Mouse (Mus musculus) midbrain, embryonic 11.5 days (tissue): ENCODE measurements around the gene AB124611. TPM values are rescaled to one million over a fixed set of nuclear protein-coding genes. Genes with fewer than 3 reads are reported as not detected.
"Not testable (repeated sequence)": the region's sequence is repeated elsewhere in the genome, so short reads cannot be mapped to it uniquely, and the experiment has no call there.

Source experiments
- ATAC-seq: fragments of 200-750 bp; cut with Nextera tagmentation; 2 replicates; pipeline ENCODE4 v1.8.0; 2017; ENCODE audit warnings: moderate TSS enrichment, moderate library complexity; ENCODE audit not compliant: low FRiP score
- DNase-seq: peaks from one replicate; pipeline ENCODE4 v3.0.0; 2015; ENCODE audit warnings: low spot score; ENCODE audit errors: missing footprints
- H3K27ac ChIP-seq: fragments of 300-500 bp; sonication (generic); 2 replicates; pipeline ENCODE4 v1.5.1; 2014; ENCODE audit warnings: low read depth, low read length
- H3K27me3 ChIP-seq: fragments of 300-500 bp; sonication (generic); 2 replicates; pipeline ENCODE4 v1.6.1; 2014; ENCODE audit warnings: mild to moderate bottlenecking, low read length, moderate library complexity, mixed read lengths; ENCODE audit not compliant: control insufficient read depth, insufficient read depth
- H3K36me3 ChIP-seq: fragments of 300-500 bp; sonication (generic); 2 replicates; pipeline ENCODE4 v1.6.1; 2014; ENCODE audit warnings: mild to moderate bottlenecking, low read length, moderate library complexity, mixed read lengths; ENCODE audit not compliant: control insufficient read depth, insufficient read depth
- H3K4me1 ChIP-seq: fragments of 300-500 bp; sonication (generic); 2 replicates; pipeline ENCODE4 v1.6.1; 2014; ENCODE audit warnings: low read length; ENCODE audit not compliant: control insufficient read depth, insufficient read depth
- H3K4me2 ChIP-seq: fragments of 300-500 bp; sonication (generic); 2 replicates; pipeline ENCODE4 v1.6.1; 2014; ENCODE audit warnings: mild to moderate bottlenecking, moderate library complexity
- H3K4me3 ChIP-seq: fragments of 300-500 bp; sonication (generic); 2 replicates; pipeline ENCODE4 v1.5.1; 2014; ENCODE audit warnings: low read depth, low read length
- H3K9ac ChIP-seq: fragments of 300-500 bp; sonication (generic); 2 replicates; pipeline ENCODE4 v1.6.1; 2014; ENCODE audit warnings: low read length
- H3K9me3 ChIP-seq: fragments of 300-500 bp; sonication (generic); 2 replicates; pipeline ENCODE4 v1.6.1; 2016; ENCODE audit warnings: low read length; ENCODE audit not compliant: control insufficient read depth
- WGBS: fragments of 180-500 bp; shearing (Covaris S2); extraction: QIAGEN DNeasy Blood & Tissue Kit; methylation state at CpG from one replicate; pipeline ENCODE4 v1.1.7; 2014; 5-methylcytosine and 5-hydroxymethylcytosine counted together
- polyA plus RNA-seq: library from polyadenylated mRNA; unstranded; fragments of >200 nt; fragmentation: Nextera tagmentation; extraction: Ambion mirVana; gene quantifications from 2 replicates; pipeline ENCODE4 v1.2.1, GENCODE M21; 2014

The AB124611 gene
- polyA plus RNA-seq, 1 experiment from 2014 or later = 2.9 TPM

DNA sequence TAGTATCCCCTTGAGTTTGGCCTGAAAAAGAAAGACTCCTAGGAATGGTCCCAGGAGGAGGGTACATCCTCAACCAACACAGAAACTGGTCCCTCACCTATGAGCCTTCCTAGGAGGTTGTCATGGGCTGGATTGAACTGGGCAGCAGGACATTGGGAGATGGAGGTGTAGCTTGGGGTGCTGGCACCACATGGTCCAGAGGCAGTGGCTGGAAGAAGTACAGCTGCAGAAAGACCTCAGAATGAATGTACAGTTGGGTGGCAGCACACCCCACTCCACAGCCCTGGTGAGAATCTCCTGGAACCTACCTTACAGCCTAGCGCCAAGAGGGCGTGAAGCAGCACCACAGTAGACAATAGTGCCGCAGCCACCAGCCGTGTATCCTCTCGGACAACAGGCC lies 63.6 kb downstream of the AB124611 start:
- no peak overlapping the region for H3K9ac ChIP-seq
- 93% methylated on average over 5 of the region's 5 CpGs for WGBS
- no peak for ATAC-seq
- no peaks in the 10 kb centered on the region for H3K27me3 ChIP-seq
- no peak overlapping the region for H3K4me3 ChIP-seq
- H3K27ac ChIP-seq = no peak overlapping the region
- DNase-seq = no peak
- peaks cover 12% of the 10 kb centered on the region for H3K4me1 ChIP-seq
- no peaks in the 10 kb centered on the region for H3K9me3 ChIP-seq
- peaks cover 34% of the 10 kb centered on the region for H3K36me3 ChIP-seq
- H3K4me2 ChIP-seq = no peak overlapping the region

DNA sequence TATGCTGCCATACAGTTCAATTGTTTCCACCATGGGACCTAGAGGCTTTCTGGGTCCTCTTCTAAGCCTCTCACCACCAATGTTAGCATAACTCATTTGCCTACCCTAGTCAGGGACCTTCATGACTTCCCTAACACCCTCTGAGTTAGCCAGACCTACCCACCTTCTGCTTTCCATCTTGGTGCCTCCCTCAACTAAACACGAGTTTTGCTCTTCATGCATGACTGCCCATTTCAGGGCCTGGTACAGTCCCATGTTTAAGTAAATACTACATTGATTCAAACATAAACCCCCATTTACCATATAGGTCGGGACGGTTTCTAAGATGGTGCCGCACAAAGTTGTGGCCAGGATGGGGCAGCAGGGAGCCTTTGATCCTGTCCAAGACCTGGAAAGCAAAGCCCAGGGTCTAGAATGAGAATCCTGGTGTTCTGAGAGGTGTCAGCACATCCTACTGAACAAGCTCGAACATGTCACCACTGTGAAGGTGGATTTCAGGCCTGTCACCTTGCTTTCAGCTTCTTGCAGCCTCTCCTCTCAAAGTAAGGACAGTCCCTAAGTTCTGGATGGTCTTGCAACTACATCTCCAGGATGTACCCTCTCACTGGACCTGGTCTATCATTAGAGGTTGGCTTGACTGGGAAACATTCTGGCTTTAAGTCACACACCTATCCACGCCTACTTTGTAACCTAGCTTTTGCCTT lies 65.3 kb downstream of the AB124611 start:
- H3K4me1 ChIP-seq = peaks cover 12% of the 10 kb centered on the region
- H3K9ac ChIP-seq = no peak overlapping the region
- DNase-seq = no peak
- ATAC-seq = no peak
- WGBS = 86% methylated on average over 6 of the region's 6 CpGs
- H3K4me3 ChIP-seq = no peak overlapping the region
- no peaks in the 10 kb centered on the region for H3K27me3 ChIP-seq
- H3K36me3 ChIP-seq = peaks cover 23% of the 10 kb centered on the region
- no peaks in the 10 kb centered on the region for H3K9me3 ChIP-seq
- no peak overlapping the region for H3K4me2 ChIP-seq
- H3K27ac ChIP-seq = no peak overlapping the region

DNA sequence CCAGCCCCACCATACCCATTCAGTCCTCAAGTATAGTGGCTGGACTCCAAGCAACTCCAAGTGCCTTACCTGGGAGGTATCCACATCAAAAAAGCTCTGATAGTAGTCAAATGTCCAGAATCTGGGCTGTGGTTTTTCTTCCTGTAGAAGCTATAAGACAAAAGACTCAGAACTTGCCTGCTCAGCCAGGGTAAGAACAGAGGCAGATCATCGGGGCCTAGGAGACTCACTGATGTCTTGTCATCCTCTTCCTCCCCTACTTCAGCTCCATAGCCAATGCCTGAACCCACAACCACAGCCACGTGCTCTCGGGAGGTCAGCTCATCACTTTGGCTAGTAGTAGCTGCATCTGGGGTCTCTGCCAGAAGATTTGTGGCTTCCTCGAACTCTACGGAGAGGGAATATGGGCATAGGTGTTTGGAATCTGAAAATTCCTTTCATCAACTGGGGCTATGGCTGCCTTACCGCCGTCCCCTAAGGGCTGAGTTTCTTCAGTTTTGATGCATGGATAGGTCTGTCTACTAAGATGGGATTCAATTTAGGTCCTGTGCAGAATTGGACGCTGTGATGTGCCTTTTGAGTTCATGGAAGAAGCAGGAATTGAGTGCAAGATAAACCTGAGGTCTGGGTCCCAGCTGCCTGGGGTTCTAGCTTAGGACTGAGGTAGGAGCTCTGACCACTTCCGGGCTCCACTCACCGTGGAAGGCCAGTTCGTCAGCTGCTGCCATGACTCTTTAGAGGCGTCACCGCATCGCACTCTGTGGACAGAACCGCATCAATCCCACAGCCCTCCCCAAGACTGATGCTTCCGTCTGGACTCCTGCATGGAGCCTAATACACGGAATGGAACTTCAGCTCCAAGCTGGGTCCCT lies 66.1 kb downstream of the AB124611 start:
- 21% methylated on average over 17 of the region's 17 CpGs for WGBS
- DNase-seq = no peak
- ATAC-seq = no peak; the same call in 1 of the 2 replicates
- Histone ChIP-seq H3K9ac (peak overlapping the region; percentile 72), H3K36me3 (peaks cover 15% of the 10 kb centered on the region), H3K4me1 (peaks cover 12% of the 10 kb centered on the region), H3K4me3 (peak overlapping the region; percentile 80), H3K27me3 (no peaks in the 10 kb centered on the region), H3K4me2 (peak overlapping the region; percentile 97), H3K27ac (0 out of 2 replicates have a peak overlapping the region, but pooled peaks have one; percentile 36), H3K9me3 (no peaks in the 10 kb centered on the region)

DNA sequence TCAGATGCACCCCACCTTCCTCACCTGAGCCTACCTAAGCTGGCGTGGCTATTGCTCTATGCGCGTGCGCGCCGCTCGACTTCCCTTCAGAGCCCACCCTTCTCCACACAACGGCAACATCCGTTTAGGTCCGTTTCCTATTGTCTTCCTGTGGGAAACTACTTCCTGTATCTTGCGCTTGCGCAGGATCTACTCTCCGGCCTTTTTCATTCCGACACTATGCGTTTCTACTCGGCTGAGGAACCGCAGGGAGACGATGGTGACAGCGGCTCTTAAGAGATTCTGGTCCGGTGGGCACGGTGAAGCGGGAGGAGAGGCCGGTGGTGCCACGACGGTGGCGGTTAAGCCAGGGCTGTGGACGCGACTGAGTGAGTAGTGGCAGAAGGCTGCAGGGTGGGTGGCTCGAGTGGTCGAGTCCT lies 66.7 kb downstream of the AB124611 start, which contains the start of the genes Timm29 and Yipf2:
Gene Timm29, plus strand, starts transcription at position 20 of the 419 bp plus-strand sequence.
Gene Yipf2, minus strand, starts transcription at position 126 of the 419 bp plus-strand sequence.
- Histone ChIP-seq H3K4me3 (peak within 1 kb of the TSS; percentile 80), H3K36me3 (peaks cover 14% of the 10 kb centered on the region), H3K9ac (peak within 1 kb of the TSS; percentile 88), H3K27ac (peak within 1 kb of the TSS; percentile 65), H3K9me3 (no peaks in the 10 kb centered on the region), H3K4me2 (peak within 1 kb of the TSS; percentile 97), H3K4me1 (peaks cover 12% of the 10 kb centered on the region), H3K27me3 (no peaks in the 10 kb centered on the region)
- under 1% methylated on average over 30 of the region's 30 CpGs for WGBS
- DNase-seq = peak; percentile 99
- ATAC-seq = peak; percentile 92

- DNase-seq = peak; percentile 87
These were observed 67.2 kb downstream of the AB124611 start for GRCm38 (mm10) chr9:21593122-21593721.

GRCm38 (mm10) chr9:21594350-21594749 lies 68.4 kb downstream of the AB124611 start:
- H3K36me3 ChIP-seq, H3K27me3 ChIP-seq, H3K9me3 ChIP-seq, DNase-seq, ATAC-seq, H3K27ac ChIP-seq, H3K9ac ChIP-seq, H3K4me3 ChIP-seq: not testable (repeated sequence)
- WGBS = 92% methylated on average over 8 of the region's 8 CpGs
- H3K4me2 ChIP-seq = peak overlapping the region; percentile 97
- H3K4me1 ChIP-seq = peaks cover 12% of the 10 kb centered on the region

More at GRCm38 (mm10) chr9:21593122-21593721, 67.2 kb downstream of the AB124611 start:
- Histone ChIP-seq H3K9me3 (no peaks in the 10 kb centered on the region), H3K4me2 (peak overlapping the region; percentile 97), H3K27ac (peak overlapping the region; percentile 65), H3K4me3 (peak overlapping the region; percentile 80), H3K9ac (peak overlapping the region; percentile 88), H3K4me1 (peaks cover 12% of the 10 kb centered on the region), H3K36me3 (peaks cover 9% of the 10 kb centered on the region; the same call in 1 of the 2 replicates), H3K27me3 (no peaks in the 10 kb centered on the region)
- no peak; the same call in 1 of the 2 replicates for ATAC-seq
- 2% methylated on average over 47 of the region's 69 CpGs for WGBS

DNA sequence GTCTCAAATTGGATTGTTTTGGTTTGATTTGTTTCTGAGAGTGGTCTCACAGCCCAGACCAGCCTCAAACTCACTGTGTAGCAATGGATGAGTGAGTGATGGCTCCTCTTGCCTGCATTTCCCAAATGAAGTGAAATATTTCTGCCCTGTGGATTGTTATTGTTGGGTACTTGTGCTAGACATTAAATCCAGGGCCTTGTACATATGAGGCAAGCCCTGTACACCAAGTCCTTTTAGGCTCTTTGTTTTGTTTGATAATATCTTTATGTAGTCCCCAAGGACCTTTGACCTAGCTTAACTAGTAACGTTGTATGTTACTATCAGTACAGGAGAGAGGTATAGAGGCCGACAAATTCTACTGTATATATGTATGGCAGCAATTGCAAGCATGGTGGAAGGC lies 68.9 kb downstream of the AB124611 start:
- Histone ChIP-seq H3K4me3 (no peak overlapping the region), H3K9ac (no peak overlapping the region)
- 89% methylated on average over 2 of the region's 2 CpGs for WGBS

More for the DNA sequence above, 68.9 kb downstream of the AB124611 start:
- Histone ChIP-seq H3K27me3 (no peaks in the 10 kb centered on the region), H3K27ac (no peak overlapping the region), H3K36me3 (no peaks in the 10 kb centered on the region; the same call in 1 of the 2 replicates), H3K9me3 (no peaks in the 10 kb centered on the region), H3K4me1 (peaks cover 12% of the 10 kb centered on the region), H3K4me2 (no peak overlapping the region)
- no peak for ATAC-seq
- DNase-seq = no peak
